Mouse (Mus musculus) intestine, embryonic 14.5 days (tissue): ENCODE results near the gene Zfp12. TPM values are rescaled to one million over a fixed set of nuclear protein-coding genes. Genes with fewer than 3 reads are reported as not detected.

Experiments used
- polyA plus RNA-seq: library from polyadenylated mRNA; unstranded; fragments of >200 nt; fragmentation: Nextera tagmentation; extraction: Ambion mirVana; gene quantifications from 2 replicates; pipeline ENCODE4 v1.2.1, GENCODE M21; 2014

Zfp12 gene
- polyA plus RNA-seq, 1 experiment from 2014 or later, result 14.0 TPM

Other genes with a start within 250 kb of the Zfp12 start
- gene Rnf216, start 122.2 kb upstream of the Zfp12 start, polyA plus RNA-seq, result 31.0 and 32.0 TPM in 2 replicates
- not detected in 2 replicates for gene Olfr718-ps1, start 87.6 kb upstream of the Zfp12 start, polyA plus RNA-seq
- gene Rbak, start 54.4 kb upstream of the Zfp12 start, polyA plus RNA-seq, result 9.6 and 11.6 TPM in 2 replicates
- gene Spdye4b, start 54.1 kb upstream of the Zfp12 start, polyA plus RNA-seq, result not detected in 2 replicates
- not detected in 2 replicates for gene Spdye4a, start 8.3 kb upstream of the Zfp12 start, polyA plus RNA-seq
- gene Zfp316, start 34.9 kb downstream of the Zfp12 start, polyA plus RNA-seq, result 1.2 and 2.0 TPM in 2 replicates
- gene Zfp853, start 58.5 kb downstream of the Zfp12 start, polyA plus RNA-seq, result not detected in 2 replicates
- gene E130309D02Rik, start 80.2 kb downstream of the Zfp12 start, polyA plus RNA-seq, result 35.7 and 37.5 TPM in 2 replicates
- gene Zdhhc4, start 94.1 kb downstream of the Zfp12 start, polyA plus RNA-seq, result 73.5 and 78.4 TPM in 2 replicates
- 0.28 and 0.30 TPM in 2 replicates for gene Grid2ip, start 122.2 kb downstream of the Zfp12 start, polyA plus RNA-seq
- 311 and 337 TPM in 2 replicates for gene Kdelr2, start 168.7 kb downstream of the Zfp12 start, polyA plus RNA-seq
- gene Daglb, start 229.4 kb downstream of the Zfp12 start, polyA plus RNA-seq, result 9.3 and 10.3 TPM in 2 replicates